Mouse (Mus musculus) embryonic facial prominence, embryonic 14.5 days (tissue): ENCODE measurements around the gene Slc4a8. TPM values are rescaled to one million over a fixed set of nuclear protein-coding genes. Genes with fewer than 3 reads are reported as not detected.
A peak's percentile ranks its signal among the peaks of the same experiment; 100 is the strongest.

Source experiments
- ATAC-seq: fragments of 200-750 bp; cut with Nextera tagmentation; 2 replicates; pipeline ENCODE4 v1.8.0; 2017; ENCODE audit warnings: low read depth, moderate number of reproducible peaks, moderate TSS enrichment
- DNase-seq: peaks from one replicate; pipeline ENCODE4 v3.0.0-alpha.2; 2015; ENCODE audit warnings: low spot score
- H3K27ac ChIP-seq: fragments of 300-500 bp; sonication (generic); replicated peaks from 2 replicates; pipeline ENCODE4 v1.5.1; 2014; ENCODE audit warnings: low read depth, mild to moderate bottlenecking, low read length, moderate library complexity
- H3K27me3 ChIP-seq: fragments of 300-500 bp; sonication (generic); replicated peaks from 2 replicates; pipeline ENCODE4 v1.6.1; 2014; ENCODE audit warnings: low read length; ENCODE audit not compliant: control insufficient read depth, insufficient read depth
- H3K36me3 ChIP-seq: fragments of 300-500 bp; sonication (generic); 2 replicates; pipeline ENCODE4 v1.6.1; 2014; ENCODE audit warnings: low read length, mixed read lengths; ENCODE audit not compliant: control insufficient read depth, insufficient read depth
- H3K4me1 ChIP-seq: fragments of 300-500 bp; sonication (generic); 2 replicates; pipeline ENCODE4 v1.6.1; 2014; ENCODE audit warnings: antibody characterized with exemption, low read length; ENCODE audit not compliant: control insufficient read depth, insufficient read depth
- H3K4me2 ChIP-seq: fragments of 300-500 bp; sonication (generic); 2 replicates; pipeline ENCODE4 v1.6.1; 2014; ENCODE audit warnings: low read depth, mild to moderate bottlenecking, low read length, moderate library complexity, mixed read lengths
- H3K4me3 ChIP-seq: fragments of 300-500 bp; sonication (generic); 2 replicates; pipeline ENCODE4 v1.5.1; 2014; ENCODE audit warnings: low read depth, mild to moderate bottlenecking, low read length
- H3K9ac ChIP-seq: fragments of 300-500 bp; sonication (generic); 2 replicates; pipeline ENCODE4 v1.6.1; 2014; ENCODE audit warnings: low read depth, mild to moderate bottlenecking, low read length, moderate library complexity, mixed read lengths
- H3K9me3 ChIP-seq: fragments of 300-500 bp; sonication (generic); 2 replicates; pipeline ENCODE4 v1.6.1; 2016; ENCODE audit warnings: low read length; ENCODE audit not compliant: control insufficient read depth
- WGBS: fragments of 180-500 bp; shearing (Covaris S2); extraction: QIAGEN DNeasy Blood & Tissue Kit; methylation state at CpG from one replicate; pipeline ENCODE4 v1.1.7; 2014; 5-methylcytosine and 5-hydroxymethylcytosine counted together
- polyA plus RNA-seq: library from polyadenylated mRNA; unstranded; fragments of >200 nt; fragmentation: Nextera tagmentation; extraction: Ambion mirVana; gene quantifications from 2 replicates; pipeline ENCODE4 v1.2.1, GENCODE M21; 2014

Slc4a8 gene
- polyA plus RNA-seq, 1 experiment from 2014 or later, result 3.1 TPM

DNA sequence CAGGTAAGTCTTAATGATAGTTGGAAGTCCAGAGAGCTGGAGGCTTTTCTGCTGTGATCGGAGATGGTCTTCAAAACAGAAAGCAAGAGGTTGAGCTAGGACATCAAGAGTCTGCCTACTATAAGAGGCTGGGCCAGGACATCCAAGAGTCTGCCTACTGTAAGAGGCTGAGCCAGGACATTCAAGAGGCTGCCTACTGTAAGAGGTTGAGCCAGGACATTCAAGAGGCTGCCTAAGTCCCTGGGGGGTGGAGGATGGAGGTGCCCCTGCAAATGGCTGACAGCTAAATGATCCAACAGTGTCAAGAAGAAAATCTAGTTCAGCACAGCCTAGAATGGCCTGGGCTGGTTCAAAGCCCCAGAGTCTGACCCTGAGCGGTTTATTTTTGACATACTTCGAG, 13.0 kb upstream of the Slc4a8 start:
- Histone ChIP-seq H3K4me1 (peaks cover 5% of the 10 kb centered on the region), H3K9me3 (no peaks in the 10 kb centered on the region)
- WGBS, result 94% methylated on average over 3 of the region's 3 CpGs

DNA sequence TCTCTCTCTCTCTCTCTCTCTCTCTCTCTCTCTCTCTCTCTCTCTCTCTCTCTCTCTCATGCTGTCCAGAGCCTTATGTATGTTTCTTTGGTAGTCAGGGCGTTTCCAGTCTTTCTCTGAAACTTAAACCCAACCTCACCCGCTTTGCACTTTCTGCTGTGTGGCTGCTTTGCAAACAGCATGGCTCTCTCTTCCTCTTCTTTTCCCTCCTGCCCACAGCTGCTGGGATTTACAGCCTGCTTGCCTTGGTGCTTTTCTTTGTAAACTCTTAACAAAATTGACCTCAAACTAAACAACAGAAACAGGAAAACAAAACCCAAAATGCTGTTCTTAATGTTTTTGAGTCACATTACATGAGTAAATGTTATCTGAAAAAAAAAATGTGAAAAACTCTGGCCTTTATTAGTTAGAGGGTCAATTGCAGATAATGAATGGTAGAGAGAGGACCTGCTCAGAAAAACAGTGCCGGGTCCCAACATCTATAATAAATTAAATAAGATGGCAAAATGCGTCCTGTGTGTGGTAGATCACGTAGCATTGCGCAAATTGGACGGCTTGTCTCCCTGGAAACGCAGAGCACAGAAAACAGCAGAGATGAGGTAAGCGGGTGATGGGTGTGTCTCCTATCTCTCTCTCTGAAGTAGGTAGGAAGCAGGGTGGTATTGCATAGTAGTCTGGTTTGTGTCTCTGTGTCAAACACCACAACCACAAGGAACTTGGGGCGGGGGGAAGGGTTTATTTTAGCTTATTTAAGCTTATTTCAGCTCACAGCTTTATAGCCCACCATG, 11.6 kb upstream of the Slc4a8 start:
- no peak overlapping the region for H3K4me2 ChIP-seq
- 68% methylated on average over 10 of the region's 10 CpGs for WGBS
- H3K4me1 ChIP-seq, result peaks cover 5% of the 10 kb centered on the region
- no peaks in the 10 kb centered on the region for H3K27me3 ChIP-seq
- no peak for ATAC-seq
- no peak for DNase-seq
- no peak overlapping the region for H3K9ac ChIP-seq
- H3K4me3 ChIP-seq, result no peak overlapping the region
- no peak overlapping the region for H3K27ac ChIP-seq
- H3K9me3 ChIP-seq, result no peaks in the 10 kb centered on the region
- H3K36me3 ChIP-seq, result no peaks in the 10 kb centered on the region

More for the DNA sequence above, 13.0 kb upstream of the Slc4a8 start:
- H3K9ac ChIP-seq, result no peak overlapping the region
- no peak overlapping the region for H3K27ac ChIP-seq
- no peak for DNase-seq
- no peaks in the 10 kb centered on the region for H3K27me3 ChIP-seq
- H3K4me3 ChIP-seq, result no peak overlapping the region
- H3K4me2 ChIP-seq, result no peak overlapping the region
- no peak for ATAC-seq
- no peaks in the 10 kb centered on the region for H3K36me3 ChIP-seq

DNA sequence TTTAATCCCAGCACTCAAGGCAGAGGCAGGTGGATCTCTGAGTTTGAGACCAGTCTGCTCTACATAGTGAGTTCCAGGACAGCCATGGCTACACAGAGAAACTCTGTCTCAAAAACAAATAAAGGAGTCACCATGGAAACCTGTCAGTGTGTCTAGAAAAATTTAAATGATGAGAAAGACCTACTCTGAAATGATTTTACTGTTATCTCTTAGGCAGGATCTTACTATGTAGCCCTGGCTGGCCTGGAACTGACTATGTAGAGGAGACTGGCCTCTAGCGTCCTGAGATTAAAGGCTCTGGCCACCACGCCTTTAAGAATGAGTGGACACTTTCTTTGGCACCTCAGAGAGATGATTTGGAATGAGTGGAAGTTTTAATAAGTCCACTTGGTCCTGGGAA, 9.1 kb upstream of the Slc4a8 start:
- DNase-seq (no peak), ATAC-seq (no peak)
- WGBS, result 79% methylated on average over 2 of the region's 2 CpGs
- H3K9me3 ChIP-seq, result no peaks in the 10 kb centered on the region
- H3K4me2 ChIP-seq, result no peak overlapping the region
- no peak overlapping the region for H3K9ac ChIP-seq
- no peak overlapping the region for H3K4me3 ChIP-seq
- H3K36me3 ChIP-seq, result no peaks in the 10 kb centered on the region
- peaks cover 4% of the 10 kb centered on the region; the same call in 1 of the 2 replicates for H3K4me1 ChIP-seq
- H3K27ac ChIP-seq, result no peak overlapping the region
- no peaks in the 10 kb centered on the region for H3K27me3 ChIP-seq

DNA sequence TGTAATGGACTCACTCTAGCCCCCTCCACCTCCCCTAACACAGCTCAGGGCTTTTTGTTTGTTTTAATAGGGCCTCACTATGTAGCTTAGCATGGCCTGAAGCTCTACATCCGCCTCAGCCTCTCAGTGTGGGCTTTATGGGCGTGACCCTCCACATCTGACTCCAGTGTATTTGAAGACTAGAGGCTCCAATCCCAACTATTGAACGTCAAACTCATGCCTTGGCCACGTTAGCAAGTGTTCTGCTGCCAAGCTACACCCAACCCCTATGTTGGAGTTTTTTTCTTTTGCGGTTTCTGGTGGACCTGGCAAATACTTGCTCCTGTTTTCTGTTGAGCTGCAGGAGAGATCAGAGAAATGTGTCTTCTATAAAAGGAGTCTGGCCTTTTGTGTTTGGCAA, 8.5 kb upstream of the Slc4a8 start:
- H3K4me2 ChIP-seq, result no peak overlapping the region
- DNase-seq, result peak; percentile 3
- H3K9me3 ChIP-seq, result no peaks in the 10 kb centered on the region
- H3K9ac ChIP-seq, result no peak overlapping the region
- ATAC-seq, result no peak
- H3K27me3 ChIP-seq, result no peaks in the 10 kb centered on the region
- no peak overlapping the region for H3K4me3 ChIP-seq
- WGBS, result 54% methylated on average over 5 of the region's 5 CpGs
- H3K27ac ChIP-seq, result no peak overlapping the region
- H3K36me3 ChIP-seq, result no peaks in the 10 kb centered on the region
- H3K4me1 ChIP-seq, result no peaks in the 10 kb centered on the region

DNA sequence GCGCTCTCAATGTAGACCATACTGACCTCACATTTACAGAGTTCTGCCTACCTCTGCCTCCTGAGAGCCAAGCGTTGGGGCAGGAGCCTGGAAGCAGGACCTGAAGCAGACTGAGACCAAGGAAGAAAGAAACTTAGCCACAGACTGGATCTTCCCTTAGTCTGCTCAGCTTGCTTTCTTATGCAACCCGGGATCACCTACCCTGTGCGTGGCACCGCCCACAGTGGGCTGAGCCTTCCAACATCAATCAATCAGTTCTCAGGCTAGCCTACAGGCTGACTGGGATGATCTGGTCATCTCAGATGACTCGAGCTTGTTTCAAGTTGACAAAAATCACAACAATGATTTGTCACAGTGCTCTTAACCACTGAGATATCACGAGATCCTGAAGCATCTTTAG, 7.5 kb upstream of the Slc4a8 start:
- Histone ChIP-seq H3K4me1 (no peaks in the 10 kb centered on the region), H3K36me3 (no peaks in the 10 kb centered on the region), H3K27ac (no peak overlapping the region), H3K27me3 (no peaks in the 10 kb centered on the region), H3K4me2 (no peak overlapping the region), H3K9me3 (no peaks in the 10 kb centered on the region), H3K9ac (no peak overlapping the region), H3K4me3 (no peak overlapping the region)
- 36% methylated on average over 7 of the region's 7 CpGs for WGBS
- ATAC-seq (no peak), DNase-seq (no peak)

DNA sequence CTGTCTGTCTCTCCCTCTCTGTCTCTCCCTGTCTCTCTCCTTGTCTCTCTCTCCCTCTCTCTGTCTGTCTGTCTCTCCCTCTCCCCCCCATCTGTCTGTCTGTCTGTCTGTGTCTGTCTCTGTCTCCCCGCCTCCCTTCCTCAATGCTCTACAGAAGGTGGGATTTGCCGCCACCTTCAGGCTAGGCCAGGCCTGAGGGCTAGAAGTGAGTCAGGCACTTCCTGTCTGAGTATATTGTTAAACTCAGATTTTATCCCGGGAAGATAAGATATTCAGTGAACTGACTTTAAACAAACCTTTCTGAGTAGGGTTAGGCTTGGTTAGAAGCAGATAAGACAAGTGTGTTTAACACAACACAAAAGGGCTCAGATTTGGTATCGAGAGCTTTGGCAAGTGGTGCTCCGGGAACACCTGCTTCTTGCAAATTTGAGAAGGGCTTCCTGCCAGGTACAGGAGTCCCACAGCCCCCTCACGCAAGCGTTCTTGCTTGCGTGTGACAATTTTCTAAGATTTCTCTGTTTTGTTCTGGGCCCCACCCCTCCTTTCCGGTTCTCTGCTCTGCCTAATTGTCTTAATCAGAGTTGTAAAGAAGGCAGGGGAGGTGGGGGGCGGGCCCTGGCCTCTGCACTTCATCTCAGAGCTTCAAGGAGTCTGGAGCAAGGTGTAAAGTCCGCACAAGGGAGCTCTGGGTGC, 6.6 kb upstream of the Slc4a8 start:
- no peaks in the 10 kb centered on the region for H3K4me1 ChIP-seq
- H3K9me3 ChIP-seq, result no peaks in the 10 kb centered on the region
- no peaks in the 10 kb centered on the region for H3K36me3 ChIP-seq
- no peak overlapping the region for H3K27ac ChIP-seq
- H3K4me3 ChIP-seq, result no peak overlapping the region
- DNase-seq (peak; percentile 55), ATAC-seq (peak; percentile 59)
- H3K9ac ChIP-seq, result 0 out of 2 replicates have a peak overlapping the region, but pooled peaks have one; percentile 15
- no peaks in the 10 kb centered on the region for H3K27me3 ChIP-seq
- 13% methylated on average over 11 of the region's 11 CpGs for WGBS
- H3K4me2 ChIP-seq, result peak overlapping the region; percentile 1; the same call in 1 of the 2 replicates

DNA sequence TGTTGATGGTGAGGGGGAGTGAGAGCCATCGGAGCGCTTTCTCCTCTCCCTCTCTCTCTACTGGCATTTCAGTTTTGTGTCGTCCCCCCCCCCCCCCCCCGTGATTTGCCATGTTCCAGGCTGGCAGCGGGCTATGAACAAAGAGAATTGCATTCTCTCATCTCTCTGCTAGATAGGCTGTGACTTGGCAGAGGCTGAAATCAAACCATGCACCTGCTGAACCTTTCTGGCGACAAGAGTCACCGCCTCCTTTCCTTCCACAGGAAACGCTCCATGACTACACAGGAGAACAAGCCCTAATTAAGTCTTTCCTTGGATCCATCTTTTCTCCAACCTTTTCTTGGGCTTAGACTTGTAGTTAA, 6.1 kb upstream of the Slc4a8 start:
- H3K27ac ChIP-seq, result no peak overlapping the region
- H3K36me3 ChIP-seq, result no peaks in the 10 kb centered on the region
- no peaks in the 10 kb centered on the region for H3K4me1 ChIP-seq
- no peaks in the 10 kb centered on the region for H3K9me3 ChIP-seq
- no peak overlapping the region for H3K4me3 ChIP-seq
- WGBS, result 48% methylated on average over 6 of the region's 8 CpGs
- no peak overlapping the region for H3K4me2 ChIP-seq
- 0 out of 2 replicates have a peak overlapping the region, but pooled peaks have one; percentile 15 for H3K9ac ChIP-seq
- ATAC-seq (no peak), DNase-seq (no peak)
- H3K27me3 ChIP-seq, result no peaks in the 10 kb centered on the region

DNA sequence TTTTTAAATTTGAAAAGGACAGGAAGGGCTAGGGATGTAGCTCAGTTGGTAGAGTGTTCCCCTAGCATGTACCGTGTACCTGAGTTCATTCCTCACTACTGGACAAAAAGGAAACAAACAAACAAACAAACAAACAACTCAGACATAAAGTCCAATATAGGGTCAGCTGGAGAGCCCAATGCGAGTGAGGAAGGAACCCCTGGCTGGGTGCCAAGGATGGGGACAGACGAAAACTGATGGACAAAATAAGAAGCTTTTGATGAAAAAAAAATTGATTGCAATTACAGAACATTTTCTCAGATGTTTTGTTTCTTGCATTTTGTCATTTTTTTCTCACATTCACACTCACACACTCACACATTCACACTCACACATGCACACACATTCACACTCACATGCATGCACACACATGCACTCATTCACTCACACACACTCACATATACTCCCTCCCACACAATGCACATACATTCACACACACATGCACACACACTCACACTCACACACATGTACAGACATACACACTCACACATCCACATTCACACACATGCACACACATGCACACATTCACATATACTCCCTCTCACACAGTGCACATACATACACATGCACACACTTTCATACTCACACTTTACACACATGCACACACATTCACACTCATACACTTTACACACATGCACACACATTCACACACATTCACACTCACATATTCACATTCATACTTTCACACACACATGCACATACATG, 5.5 kb upstream of the Slc4a8 start:
- Histone ChIP-seq H3K36me3 (no peaks in the 10 kb centered on the region), H3K4me2 (no peak overlapping the region), H3K9me3 (no peaks in the 10 kb centered on the region), H3K4me3 (no peak overlapping the region), H3K27me3 (no peaks in the 10 kb centered on the region), H3K9ac (no peak overlapping the region), H3K27ac (no peak overlapping the region), H3K4me1 (0 out of 2 replicates have a peak, but pooled peaks cover 3% of the 10 kb centered on the region)
- WGBS, result 71% methylated on average over 3 of the region's 3 CpGs
- DNase-seq, result no peak
- ATAC-seq, result no peak
